Mouse (Mus musculus): ENCODE data around the gene Cstf1. TPM values are rescaled to one million over a fixed set of nuclear protein-coding genes. Genes with fewer than 3 reads are reported as not detected.

Gene Cstf1
- polyA plus RNA-seq, 1 experiment from 2014 or later = 30.4 TPM

GRCm38 (mm10) chr2:172405011-172405410 is 34.5 kb downstream of the Cstf1 start:
- Histone ChIP-seq H3K9ac (no peak overlapping the region), H3K27ac (no peak overlapping the region), H3K9me3 (no peaks in the 10 kb centered on the region), H3K4me1 (no peaks in the 10 kb centered on the region), H3K36me3 (replicated peaks) (no peaks in the 10 kb centered on the region), H3K4me2 (no peak overlapping the region), H3K4me3 (no peak overlapping the region), H3K27me3 (replicated peaks) (no peaks in the 10 kb centered on the region)
- ATAC-seq (replicated peaks) = no peak
- WGBS = 80% methylated on average over 3 of the region's 3 CpGs

GRCm38 (mm10) chr2:172406173-172406572 is 35.7 kb downstream of the Cstf1 start:
- no peak for ATAC-seq (replicated peaks)
- H3K9me3 ChIP-seq = no peaks in the 10 kb centered on the region
- no peaks in the 10 kb centered on the region for H3K36me3 ChIP-seq (replicated peaks)
- no peaks in the 10 kb centered on the region for H3K27me3 ChIP-seq (replicated peaks)
- WGBS = 90% methylated on average over 4 of the region's 4 CpGs
- H3K9ac ChIP-seq = no peak overlapping the region
- no peaks in the 10 kb centered on the region for H3K4me1 ChIP-seq
- H3K4me2 ChIP-seq = no peak overlapping the region
- no peak overlapping the region for H3K27ac ChIP-seq
- H3K4me3 ChIP-seq = no peak overlapping the region

GRCm38 (mm10) chr2:172407499-172407898 is 37.0 kb downstream of the Cstf1 start:
- Histone ChIP-seq H3K4me2 (no peak overlapping the region), H3K9ac (no peak overlapping the region), H3K4me1 (no peaks in the 10 kb centered on the region), H3K9me3 (no peaks in the 10 kb centered on the region), H3K27ac (no peak overlapping the region), H3K4me3 (no peak overlapping the region), H3K36me3 (replicated peaks) (no peaks in the 10 kb centered on the region), H3K27me3 (replicated peaks) (no peaks in the 10 kb centered on the region)
- WGBS = 72% methylated on average over 2 of the region's 2 CpGs
- no peak for ATAC-seq (replicated peaks)

DNA sequence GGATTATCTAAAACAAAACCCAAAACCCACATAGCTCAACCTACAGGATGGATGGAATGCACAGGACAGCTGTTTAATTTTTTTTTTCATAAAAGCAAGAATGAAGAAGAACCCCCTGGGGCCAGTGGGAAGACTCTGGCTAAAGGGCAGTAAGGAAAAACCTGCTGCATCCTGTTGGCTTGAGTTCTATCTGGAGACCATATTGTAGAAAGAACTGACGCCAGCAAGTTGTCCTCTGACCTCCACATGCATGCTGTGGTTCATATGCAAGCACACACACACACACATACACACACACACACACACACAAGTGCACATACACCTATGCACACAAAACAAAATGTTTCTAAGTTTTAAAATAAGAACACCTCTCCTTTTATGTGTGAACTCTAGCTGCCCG is 40.2 kb downstream of the Cstf1 start:
- Histone ChIP-seq H3K4me1 (no peaks in the 10 kb centered on the region), H3K4me3 (no peak overlapping the region), H3K36me3 (replicated peaks) (no peaks in the 10 kb centered on the region), H3K9me3 (no peaks in the 10 kb centered on the region), H3K27ac (no peak overlapping the region), H3K4me2 (no peak overlapping the region), H3K9ac (no peak overlapping the region), H3K27me3 (replicated peaks) (no peaks in the 10 kb centered on the region)
- no peak for ATAC-seq (replicated peaks)
- WGBS = 89% methylated on average over 2 of the region's 2 CpGs

GRCm38 (mm10) chr2:172411091-172411490 is 40.6 kb downstream of the Cstf1 start:
- no peak overlapping the region for H3K4me2 ChIP-seq
- no peak overlapping the region for H3K27ac ChIP-seq
- ATAC-seq (replicated peaks) = no peak
- no peaks in the 10 kb centered on the region for H3K36me3 ChIP-seq (replicated peaks)
- no peaks in the 10 kb centered on the region for H3K9me3 ChIP-seq
- H3K9ac ChIP-seq = no peak overlapping the region
- no peak overlapping the region for H3K4me3 ChIP-seq
- H3K4me1 ChIP-seq = no peaks in the 10 kb centered on the region
- 87% methylated on average over 11 of the region's 11 CpGs for WGBS
- H3K27me3 ChIP-seq (replicated peaks) = no peaks in the 10 kb centered on the region

- no peaks in the 10 kb centered on the region for H3K36me3 ChIP-seq (replicated peaks)
- WGBS = 6% methylated on average over 9 of the region's 9 CpGs
- H3K27ac ChIP-seq = no peak overlapping the region
- no peaks in the 10 kb centered on the region for H3K9me3 ChIP-seq
- no peaks in the 10 kb centered on the region for H3K27me3 ChIP-seq (replicated peaks)
- no peaks in the 10 kb centered on the region for H3K4me1 ChIP-seq
- H3K9ac ChIP-seq = no peak overlapping the region
- ATAC-seq (replicated peaks) = no peak
- H3K4me2 ChIP-seq = peak overlapping the region; percentile 26; the same call in 1 of the 2 replicates
- no peak overlapping the region for H3K4me3 ChIP-seq
Observed at GRCm38 (mm10) chr2:172412454-172412853, 42.0 kb downstream of the Cstf1 start.

- no peak overlapping the region for H3K4me2 ChIP-seq
- no peak for ATAC-seq (replicated peaks)
- H3K27me3 ChIP-seq (replicated peaks) = no peaks in the 10 kb centered on the region
- H3K9me3 ChIP-seq = no peaks in the 10 kb centered on the region
- H3K27ac ChIP-seq = no peak overlapping the region
- H3K4me1 ChIP-seq = no peaks in the 10 kb centered on the region
- no peak overlapping the region for H3K9ac ChIP-seq
- no peak overlapping the region for H3K4me3 ChIP-seq
- H3K36me3 ChIP-seq (replicated peaks) = no peaks in the 10 kb centered on the region
- 26% methylated on average over 4 of the region's 4 CpGs for WGBS
Observed at GRCm38 (mm10) chr2:172413273-172413672, 42.8 kb downstream of the Cstf1 start.

DNA sequence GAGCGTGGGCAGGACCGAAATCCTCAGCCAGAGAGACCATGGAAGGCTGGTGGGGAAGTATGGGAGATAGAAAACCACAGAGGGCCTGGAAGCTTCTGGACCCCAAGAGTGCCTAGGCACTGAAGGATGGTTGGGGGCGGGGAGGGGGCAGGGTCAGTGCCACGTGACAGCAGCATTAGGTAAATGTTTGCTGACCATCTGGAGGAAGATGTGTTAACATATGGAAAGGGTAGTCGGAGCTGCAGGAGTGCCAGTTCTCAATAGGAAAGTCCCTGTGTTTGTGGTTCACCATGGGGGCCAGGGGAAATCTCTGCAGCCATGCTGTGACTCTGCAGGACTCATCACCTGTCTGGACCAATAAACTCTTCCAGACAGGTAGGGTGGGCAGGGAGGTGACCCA is 43.4 kb downstream of the Cstf1 start:
- Histone ChIP-seq H3K36me3 (replicated peaks) (no peaks in the 10 kb centered on the region), H3K9me3 (no peaks in the 10 kb centered on the region), H3K4me3 (no peak overlapping the region), H3K27me3 (replicated peaks) (no peaks in the 10 kb centered on the region), H3K4me2 (no peak overlapping the region), H3K9ac (no peak overlapping the region), H3K4me1 (no peaks in the 10 kb centered on the region), H3K27ac (no peak overlapping the region)
- ATAC-seq (replicated peaks) = no peak
- 58% methylated on average over 5 of the region's 5 CpGs for WGBS

GRCm38 (mm10) chr2:172416218-172416617 is 45.7 kb downstream of the Cstf1 start:
- H3K36me3 ChIP-seq (replicated peaks) = no peaks in the 10 kb centered on the region
- no peak overlapping the region for H3K9ac ChIP-seq
- no peak overlapping the region for H3K27ac ChIP-seq
- H3K4me3 ChIP-seq = no peak overlapping the region
- no peaks in the 10 kb centered on the region for H3K27me3 ChIP-seq (replicated peaks)
- WGBS = 66% methylated on average over 12 of the region's 12 CpGs
- H3K4me2 ChIP-seq = no peak overlapping the region
- H3K4me1 ChIP-seq = no peaks in the 10 kb centered on the region
- ATAC-seq (replicated peaks) = no peak
- H3K9me3 ChIP-seq = no peaks in the 10 kb centered on the region

- ATAC-seq (replicated peaks) = no peak
- no peaks in the 10 kb centered on the region for H3K4me1 ChIP-seq
- WGBS = 93% methylated on average over 5 of the region's 5 CpGs
- no peak overlapping the region for H3K9ac ChIP-seq
- no peak overlapping the region for H3K4me2 ChIP-seq
- H3K4me3 ChIP-seq = no peak overlapping the region
- H3K9me3 ChIP-seq = no peaks in the 10 kb centered on the region
- no peaks in the 10 kb centered on the region for H3K36me3 ChIP-seq (replicated peaks)
- H3K27me3 ChIP-seq (replicated peaks) = no peaks in the 10 kb centered on the region
- no peak overlapping the region for H3K27ac ChIP-seq
Observed at GRCm38 (mm10) chr2:172416876-172417275, 46.4 kb downstream of the Cstf1 start.

DNA sequence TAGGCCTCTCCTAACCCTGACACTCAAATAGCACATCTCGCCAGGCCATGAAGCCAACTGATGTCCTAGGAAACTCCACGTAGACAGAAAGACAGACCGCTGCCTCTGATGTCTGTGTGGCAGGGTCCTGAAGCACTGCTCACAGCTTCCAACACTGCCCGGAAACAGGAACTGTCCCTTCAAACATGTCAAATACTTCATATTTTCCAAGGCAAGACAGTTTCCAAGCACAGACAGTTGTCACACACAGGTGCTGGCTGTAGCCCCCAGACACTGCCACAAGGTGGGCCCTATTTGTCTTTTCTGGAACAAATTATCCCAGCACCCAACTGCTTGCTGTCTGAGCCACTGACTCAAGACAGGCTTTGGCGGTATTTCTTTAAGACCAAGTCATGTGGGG is 47.7 kb downstream of the Cstf1 start:
- no peak overlapping the region for H3K4me3 ChIP-seq
- no peak overlapping the region for H3K4me2 ChIP-seq
- no peaks in the 10 kb centered on the region for H3K36me3 ChIP-seq (replicated peaks)
- WGBS = 92% methylated on average over 5 of the region's 5 CpGs
- H3K27ac ChIP-seq = no peak overlapping the region
- no peaks in the 10 kb centered on the region for H3K9me3 ChIP-seq
- no peak for ATAC-seq (replicated peaks)
- no peaks in the 10 kb centered on the region for H3K4me1 ChIP-seq
- no peaks in the 10 kb centered on the region for H3K27me3 ChIP-seq (replicated peaks)
- no peak overlapping the region for H3K9ac ChIP-seq

DNA sequence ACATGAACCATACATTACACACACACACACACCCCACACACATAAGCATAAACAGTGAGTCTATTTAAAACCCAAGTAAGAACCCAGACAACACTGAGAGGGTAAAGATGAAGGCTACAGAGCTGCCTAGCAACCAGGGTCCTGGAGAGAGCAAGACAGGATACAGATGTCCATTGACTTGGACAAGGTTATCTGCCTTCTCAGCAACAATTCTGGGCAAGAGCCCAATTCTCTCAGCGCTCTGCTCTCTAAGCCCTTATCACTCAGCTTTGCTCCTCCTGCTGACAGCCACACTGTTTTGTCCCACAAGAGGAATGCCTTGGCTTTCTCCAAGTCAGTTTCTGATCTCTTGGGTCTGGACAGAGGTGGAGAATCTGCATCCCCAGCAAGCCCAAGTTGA is 60.1 kb downstream of the Cstf1 start:
- H3K27ac ChIP-seq = no peak overlapping the region
- no peak for ATAC-seq (replicated peaks)
- no peak overlapping the region for H3K4me2 ChIP-seq
- no peaks in the 10 kb centered on the region; the same call in 1 of the 2 replicates for H3K27me3 ChIP-seq (replicated peaks)
- H3K36me3 ChIP-seq (replicated peaks) = no peaks in the 10 kb centered on the region
- H3K9ac ChIP-seq = no peak overlapping the region
- 81% methylated on average over 1 of the region's 1 CpGs for WGBS
- H3K4me3 ChIP-seq = no peak overlapping the region
- no peaks in the 10 kb centered on the region for H3K9me3 ChIP-seq
- H3K4me1 ChIP-seq = no peaks in the 10 kb centered on the region
